Mouse (Mus musculus) forebrain, embryonic 13.5 days (tissue): ENCODE data around the gene Vmn2r116. TPM values are rescaled to one million over a fixed set of nuclear protein-coding genes. Genes with fewer than 3 reads are reported as not detected.
"Not testable (repeated sequence)": the region's sequence is repeated elsewhere in the genome, so short reads cannot be mapped to it uniquely, and the experiment has no call there.

Source experiments
- ATAC-seq: fragments of 200-750 bp; cut with Nextera tagmentation; 2 replicates; pipeline ENCODE4 v1.8.0; 2017
- H3K27ac ChIP-seq: fragments of 300-500 bp; sonication (generic); 2 replicates; pipeline ENCODE4 v1.5.1; 2015; ENCODE audit warnings: inconsistent platforms, mild to moderate bottlenecking, moderate library complexity
- H3K27me3 ChIP-seq: fragments of 300-500 bp; sonication (generic); 2 replicates; pipeline ENCODE4 v1.6.1; 2015; ENCODE audit warnings: mild to moderate bottlenecking, inconsistent platforms
- H3K36me3 ChIP-seq: fragments of 300-500 bp; sonication (generic); 2 replicates; pipeline ENCODE4 v1.6.1; 2015; ENCODE audit warnings: mild to moderate bottlenecking, inconsistent platforms; ENCODE audit not compliant: poor library complexity, severe bottlenecking
- H3K4me1 ChIP-seq: fragments of 300-500 bp; sonication (generic); 2 replicates; pipeline ENCODE4 v1.6.1; 2015; ENCODE audit warnings: inconsistent platforms
- H3K4me2 ChIP-seq: fragments of 300-500 bp; sonication (generic); 2 replicates; pipeline ENCODE4 v1.6.1; 2015; ENCODE audit warnings: inconsistent platforms, mild to moderate bottlenecking, moderate library complexity
- H3K4me3 ChIP-seq: fragments of 300-500 bp; sonication (generic); 2 replicates; pipeline ENCODE4 v1.5.1; 2015; ENCODE audit warnings: mild to moderate bottlenecking, inconsistent platforms
- H3K9ac ChIP-seq: fragments of 300-500 bp; sonication (generic); 2 replicates; pipeline ENCODE4 v1.6.1; 2015; ENCODE audit warnings: mild to moderate bottlenecking, inconsistent platforms
- H3K9me3 ChIP-seq: fragments of 300-500 bp; sonication (generic); replicated peaks from 2 replicates; pipeline ENCODE4 v1.6.1; 2016; ENCODE audit warnings: inconsistent platforms
- WGBS: fragments of 180-500 bp; shearing (Covaris S2); methylation state at CpG from one replicate; pipeline ENCODE4 v1.1.7; 2015; 5-methylcytosine and 5-hydroxymethylcytosine counted together
- polyA plus RNA-seq: library from polyadenylated mRNA; unstranded; fragments of >200 nt; fragmentation: Nextera tagmentation; extraction: Ambion mirVana; gene quantifications from 2 replicates; pipeline ENCODE4 v1.2.1, GENCODE M21; 2015

The Vmn2r116 gene
- polyA plus RNA-seq: not detected in 2 replicates

DNA sequence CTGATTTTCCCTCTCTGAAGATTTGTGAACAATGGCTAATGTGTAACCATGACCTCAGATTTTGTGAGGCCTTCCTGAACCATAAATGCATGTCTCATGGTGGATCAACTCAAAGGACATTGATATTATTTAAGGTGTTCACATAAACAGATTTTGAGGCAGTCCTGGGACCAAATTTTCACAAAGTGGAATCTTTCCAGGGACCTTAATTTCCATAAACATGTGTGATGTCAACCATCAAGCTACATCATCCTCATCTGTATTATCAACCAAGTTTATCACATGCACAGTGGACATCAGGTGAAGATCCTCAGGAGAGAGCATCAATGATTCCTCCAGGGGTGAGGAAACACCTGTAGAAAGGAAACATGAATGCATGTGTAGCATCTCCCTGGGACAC, at the start of gene Vmn2r116:
Gene Vmn2r116 (plus strand): TSS at position 301 of the 400 bp plus-strand sequence.
- not testable (repeated sequence) for H3K4me1 ChIP-seq, H3K9ac ChIP-seq, H3K9me3 ChIP-seq, ATAC-seq, H3K4me3 ChIP-seq, H3K27me3 ChIP-seq, H3K36me3 ChIP-seq, H3K27ac ChIP-seq, H3K4me2 ChIP-seq

DNA sequence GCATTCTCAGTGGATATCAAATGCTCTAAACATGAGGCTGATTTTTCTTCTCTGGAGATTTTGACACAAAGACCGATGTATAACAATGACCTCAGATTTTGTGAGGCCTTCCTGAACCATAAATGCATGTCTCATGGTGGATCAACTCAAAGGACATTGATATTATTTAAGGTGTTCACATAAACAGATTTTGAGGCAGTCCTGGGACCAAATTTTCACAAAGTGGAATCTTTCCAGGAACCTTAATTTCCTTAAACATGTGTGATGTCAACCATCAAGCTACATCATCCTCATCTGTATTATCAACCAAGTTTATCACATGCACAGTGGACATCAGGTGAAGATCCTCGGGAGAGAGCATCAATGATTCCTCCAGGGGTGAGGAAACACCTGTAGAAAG, 41.0 kb upstream of the Vmn2r116 start, which contains the start of gene Vmn2r115:
Gene Vmn2r115 (plus strand): TSS at position 301 of the 400 bp plus-strand sequence.
- not testable (repeated sequence) for H3K9me3 ChIP-seq, H3K4me2 ChIP-seq, ATAC-seq, H3K27ac ChIP-seq, H3K9ac ChIP-seq, H3K4me1 ChIP-seq, H3K27me3 ChIP-seq, H3K36me3 ChIP-seq, H3K4me3 ChIP-seq
- 48% methylated on average over 2 of the region's 2 CpGs for WGBS

DNA sequence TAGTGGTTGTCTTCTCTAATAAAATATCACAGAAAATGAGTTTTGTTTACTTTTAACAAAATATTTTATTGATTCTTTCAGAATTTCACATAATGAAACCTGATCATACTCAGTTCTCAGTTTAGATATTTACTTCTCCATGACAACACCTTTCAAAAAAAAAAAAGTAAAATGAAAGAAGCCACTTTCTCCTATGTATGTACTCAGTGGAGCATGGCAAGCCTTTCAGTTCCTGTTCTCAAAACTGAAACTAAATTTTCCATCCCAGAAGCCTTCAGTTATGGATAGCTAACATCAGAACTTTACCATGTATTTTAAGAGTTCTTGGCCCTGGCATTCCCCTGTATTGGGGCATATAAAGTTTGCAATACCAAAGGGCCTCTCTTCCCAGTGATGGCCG, 32.8 kb upstream of the Vmn2r116 start:
- no peak for ATAC-seq
- H3K27me3 ChIP-seq: no peaks in the 10 kb centered on the region
- WGBS: 68% methylated on average over 1 of the region's 1 CpGs
- no peak overlapping the region for H3K27ac ChIP-seq
- H3K4me2 ChIP-seq: no peak overlapping the region
- no peaks in the 10 kb centered on the region for H3K36me3 ChIP-seq
- no peak overlapping the region for H3K4me3 ChIP-seq
- H3K9me3 ChIP-seq: peaks cover 3% of the 10 kb centered on the region; the same call in 1 of the 2 replicates
- no peak overlapping the region for H3K9ac ChIP-seq
- no peaks in the 10 kb centered on the region for H3K4me1 ChIP-seq

DNA sequence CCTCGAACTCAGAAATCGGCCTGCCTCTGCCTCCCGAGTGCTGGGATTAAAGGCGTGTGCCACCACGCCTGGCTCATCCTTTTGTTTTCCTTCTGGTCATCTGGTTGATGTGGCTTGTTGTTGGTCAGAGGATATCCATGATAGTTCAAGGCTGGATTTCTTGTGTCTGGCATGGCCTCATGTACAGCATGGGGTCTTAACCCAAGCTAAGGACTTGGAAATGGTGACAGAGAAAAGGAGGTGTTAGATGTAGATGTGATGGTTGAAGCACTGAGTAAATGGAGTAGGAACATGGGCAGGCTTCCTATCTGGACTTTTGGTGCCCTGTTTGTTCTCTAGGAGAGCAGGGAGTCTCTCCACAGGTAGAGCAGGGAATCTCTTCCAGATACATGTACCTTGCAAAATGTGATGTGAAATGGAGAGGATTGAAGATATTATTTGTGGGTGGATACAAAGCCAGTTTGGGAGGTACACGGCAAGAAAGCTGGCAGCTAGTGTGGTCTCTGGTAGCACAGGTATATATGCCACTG, 48.8 kb downstream of the Vmn2r116 start:
- Histone ChIP-seq H3K36me3 (no peaks in the 10 kb centered on the region), H3K27me3 (no peaks in the 10 kb centered on the region), H3K4me2 (no peak overlapping the region), H3K4me1 (no peaks in the 10 kb centered on the region), H3K27ac (no peak overlapping the region), H3K4me3 (no peak overlapping the region), H3K9ac (no peak overlapping the region), H3K9me3 (peaks cover 15% of the 10 kb centered on the region; the same call in 1 of the 2 replicates)
- ATAC-seq: no peak
- WGBS: 81% methylated on average over 6 of the region's 6 CpGs

Other genes with a start within 250 kb of the Vmn2r116 start
- gene Zfp40, start 191.4 kb upstream of the Vmn2r116 start, polyA plus RNA-seq: 23.5 and 24.7 TPM in 2 replicates
- gene Vmn2r114, start 72.1 kb upstream of the Vmn2r116 start, polyA plus RNA-seq: not detected in 2 replicates
- not detected in 2 replicates for gene Vmn2r115, start 40.9 kb upstream of the Vmn2r116 start, polyA plus RNA-seq
- gene Vmn2r117, start 95.1 kb downstream of the Vmn2r116 start, polyA plus RNA-seq: not detected in 2 replicates
- 20.7 and 22.4 TPM in 2 replicates for gene Zfp213, start 179.6 kb downstream of the Vmn2r116 start, polyA plus RNA-seq
- 21.2 and 26.8 TPM in 2 replicates for gene Zfp13, start 214.9 kb downstream of the Vmn2r116 start, polyA plus RNA-seq
- gene Zscan10, start 216.3 kb downstream of the Vmn2r116 start, polyA plus RNA-seq: 0.24 TPM in 1 of 2 replicates, not detected in the other